Mouse (Mus musculus) fat pad, adult 2 months (tissue): ENCODE measurements at regions not wholly inside any gene's neighbourhood (a gene's known extent, or its start where the extent isn't known, plus 50 kb on each side); places are given as distances from the start of the nearest gene placed in this dataset.

Experiments
- DNase-seq: peaks from one replicate; pipeline ENCODE4 v3.0.0-alpha.2; 2011; ENCODE audit warnings: low read depth, low spot score; ENCODE audit errors: extremely low read depth

GRCm38 (mm10) chr4:97394697-97395280, 211.8 kb upstream of the Gm10192 start:
- no peak for DNase-seq

- DNase-seq, result peak; percentile 33
Measured at GRCm38 (mm10) chr4:97381084-97381483, 198.1 kb upstream of the Gm10192 start.

- no peak for DNase-seq
Measured at GRCm38 (mm10) chr4:97377593-97378542, 194.9 kb upstream of the Gm10192 start.

- DNase-seq, result no peak
Measured at GRCm38 (mm10) chr4:97360473-97360872, 177.5 kb upstream of the Gm10192 start.

- DNase-seq, result no peak
Measured at GRCm38 (mm10) chr4:97357958-97358357, 175.0 kb upstream of the Gm10192 start.

GRCm38 (mm10) chr4:97346799-97347198, 163.8 kb upstream of the Gm10192 start:
- DNase-seq, result no peak

- DNase-seq, result peak; percentile 70
Measured at GRCm38 (mm10) chr4:97344335-97344734, 161.4 kb upstream of the Gm10192 start.

- DNase-seq, result no peak
Measured at GRCm38 (mm10) chr4:97343378-97343777, 160.4 kb upstream of the Gm10192 start.
